Mouse (Mus musculus) kidney, embryonic 14.5 days (tissue): ENCODE measurements around the gene Cdh13. TPM values are rescaled to one million over a fixed set of nuclear protein-coding genes. Genes with fewer than 3 reads are reported as not detected.

Source experiments
- ATAC-seq: fragments of 200-750 bp; cut with Nextera tagmentation; 2 replicates; pipeline ENCODE4 v1.8.0; 2017; ENCODE audit warnings: moderate number of reproducible peaks, mild to moderate bottlenecking, moderate TSS enrichment, moderate library complexity; ENCODE audit not compliant: low FRiP score, low TSS enrichment
- H3K27ac ChIP-seq: fragments of 300-500 bp; sonication (generic); 2 replicates; pipeline ENCODE4 v1.5.1; 2014; ENCODE audit warnings: low read depth, mild to moderate bottlenecking, low read length, moderate library complexity, mixed read lengths
- H3K27me3 ChIP-seq: fragments of 300-500 bp; sonication (generic); 2 replicates; pipeline ENCODE4 v1.6.1; 2014; ENCODE audit warnings: mild to moderate bottlenecking, low read length; ENCODE audit not compliant: control insufficient read depth, insufficient read depth
- H3K36me3 ChIP-seq: fragments of 300-500 bp; sonication (generic); 2 replicates; pipeline ENCODE4 v1.6.1; 2014; ENCODE audit warnings: low read length, mixed read lengths; ENCODE audit not compliant: control insufficient read depth, insufficient read depth
- H3K4me1 ChIP-seq: fragments of 300-500 bp; sonication (generic); 2 replicates; pipeline ENCODE4 v1.6.1; 2014; ENCODE audit warnings: low read length, mixed read lengths; ENCODE audit not compliant: control insufficient read depth, insufficient read depth
- H3K4me2 ChIP-seq: fragments of 300-500 bp; sonication (generic); replicated peaks from 2 replicates; pipeline ENCODE4 v1.6.1; 2014; ENCODE audit warnings: low read depth, mild to moderate bottlenecking, low read length
- H3K4me3 ChIP-seq: fragments of 300-500 bp; sonication (generic); 2 replicates; pipeline ENCODE4 v1.5.1; 2014; ENCODE audit warnings: mild to moderate bottlenecking, low read length
- H3K9ac ChIP-seq: fragments of 300-500 bp; sonication (generic); 2 replicates; pipeline ENCODE4 v1.6.1; 2014; ENCODE audit warnings: low read depth, mild to moderate bottlenecking, low read length, moderate library complexity
- H3K9me3 ChIP-seq: fragments of 300-500 bp; sonication (generic); 2 replicates; pipeline ENCODE4 v1.6.1; 2016; ENCODE audit warnings: low read length; ENCODE audit not compliant: control insufficient read depth
- WGBS: fragments of 180-500 bp; shearing (Covaris S2); extraction: QIAGEN DNeasy Blood & Tissue Kit; methylation state at CpG from one replicate; pipeline ENCODE4 v1.1.7; 2014; 5-methylcytosine and 5-hydroxymethylcytosine counted together
- polyA plus RNA-seq: library from polyadenylated mRNA; unstranded; fragments of >200 nt; fragmentation: Nextera tagmentation; extraction: Ambion mirVana; gene quantifications from 2 replicates; pipeline ENCODE4 v1.2.1, GENCODE M21; 2014

The Cdh13 gene
- polyA plus RNA-seq, 1 experiment from 2014 or later: 3.1 TPM

GRCm38 (mm10) chr8:118381641-118382040 lies 98.1 kb downstream of the Cdh13 start:
- no peaks in the 10 kb centered on the region for H3K27me3 ChIP-seq
- no peak overlapping the region for H3K4me3 ChIP-seq
- H3K4me2 ChIP-seq: no peak overlapping the region
- WGBS: 90% methylated on average over 7 of the region's 7 CpGs
- no peaks in the 10 kb centered on the region for H3K9me3 ChIP-seq
- H3K27ac ChIP-seq: no peak overlapping the region
- H3K4me1 ChIP-seq: no peaks in the 10 kb centered on the region
- H3K9ac ChIP-seq: no peak overlapping the region
- no peaks in the 10 kb centered on the region for H3K36me3 ChIP-seq
- ATAC-seq: no peak

- no peaks in the 10 kb centered on the region for H3K4me1 ChIP-seq
- no peak overlapping the region for H3K4me2 ChIP-seq
- no peak overlapping the region for H3K4me3 ChIP-seq
- H3K27ac ChIP-seq: no peak overlapping the region
- H3K9me3 ChIP-seq: no peaks in the 10 kb centered on the region
- no peaks in the 10 kb centered on the region for H3K27me3 ChIP-seq
- no peak for ATAC-seq
- 94% methylated on average over 5 of the region's 5 CpGs for WGBS
- H3K9ac ChIP-seq: no peak overlapping the region
- H3K36me3 ChIP-seq: no peaks in the 10 kb centered on the region
These were observed 100.8 kb downstream of the Cdh13 start for GRCm38 (mm10) chr8:118384314-118384713.

- Histone ChIP-seq H3K27me3 (no peaks in the 10 kb centered on the region), H3K4me2 (no peak overlapping the region), H3K4me1 (no peaks in the 10 kb centered on the region), H3K9me3 (no peaks in the 10 kb centered on the region), H3K36me3 (no peaks in the 10 kb centered on the region), H3K27ac (no peak overlapping the region), H3K9ac (no peak overlapping the region), H3K4me3 (no peak overlapping the region)
- no peak for ATAC-seq
- WGBS: 76% methylated on average over 3 of the region's 3 CpGs
These were observed 105.9 kb downstream of the Cdh13 start for GRCm38 (mm10) chr8:118389456-118389855.

- 80% methylated on average over 7 of the region's 7 CpGs for WGBS
- no peaks in the 10 kb centered on the region for H3K36me3 ChIP-seq
- H3K27me3 ChIP-seq: no peaks in the 10 kb centered on the region
- H3K27ac ChIP-seq: no peak overlapping the region
- ATAC-seq: no peak; the same call in 1 of the 2 replicates
- no peaks in the 10 kb centered on the region for H3K9me3 ChIP-seq
- no peak overlapping the region for H3K4me3 ChIP-seq
- 0 out of 2 replicates have a peak, but pooled peaks cover 2% of the 10 kb centered on the region for H3K4me1 ChIP-seq
- no peak overlapping the region for H3K9ac ChIP-seq
- no peak overlapping the region for H3K4me2 ChIP-seq
These were observed 110.5 kb downstream of the Cdh13 start for GRCm38 (mm10) chr8:118393909-118394650.

- Histone ChIP-seq H3K4me1 (0 out of 2 replicates have a peak, but pooled peaks cover 2% of the 10 kb centered on the region), H3K27me3 (no peaks in the 10 kb centered on the region), H3K4me2 (no peak overlapping the region), H3K9ac (no peak overlapping the region), H3K27ac (no peak overlapping the region), H3K36me3 (no peaks in the 10 kb centered on the region), H3K9me3 (no peaks in the 10 kb centered on the region), H3K4me3 (no peak overlapping the region)
- no peak for ATAC-seq
- 62% methylated on average over 4 of the region's 4 CpGs for WGBS
These were observed 111.6 kb downstream of the Cdh13 start for GRCm38 (mm10) chr8:118395178-118395577.

- 87% methylated on average over 3 of the region's 3 CpGs for WGBS
- ATAC-seq: no peak
- Histone ChIP-seq H3K36me3 (no peaks in the 10 kb centered on the region), H3K27ac (no peak overlapping the region), H3K4me3 (no peak overlapping the region), H3K4me1 (no peaks in the 10 kb centered on the region), H3K9me3 (0 out of 2 replicates have a peak, but pooled peaks cover 4% of the 10 kb centered on the region), H3K9ac (no peak overlapping the region), H3K4me2 (no peak overlapping the region), H3K27me3 (no peaks in the 10 kb centered on the region)
These were observed 121.3 kb downstream of the Cdh13 start for GRCm38 (mm10) chr8:118404836-118405235.

GRCm38 (mm10) chr8:118407322-118407721 lies 123.8 kb downstream of the Cdh13 start:
- Histone ChIP-seq H3K4me3 (no peak overlapping the region), H3K9ac (no peak overlapping the region), H3K27ac (no peak overlapping the region), H3K36me3 (no peaks in the 10 kb centered on the region), H3K9me3 (peaks cover 7% of the 10 kb centered on the region; the same call in 1 of the 2 replicates), H3K4me2 (no peak overlapping the region), H3K27me3 (no peaks in the 10 kb centered on the region), H3K4me1 (no peaks in the 10 kb centered on the region)
- peak; percentile 77; the same call in 1 of the 2 replicates for ATAC-seq
- WGBS: 24% methylated on average over 6 of the region's 6 CpGs

GRCm38 (mm10) chr8:118409396-118409795 lies 125.9 kb downstream of the Cdh13 start:
- H3K36me3 ChIP-seq: no peaks in the 10 kb centered on the region
- no peak for ATAC-seq
- WGBS: 89% methylated on average over 3 of the region's 3 CpGs

GRCm38 (mm10) chr8:118410341-118410970 lies 126.9 kb downstream of the Cdh13 start:
- H3K9ac ChIP-seq: no peak overlapping the region
- no peak overlapping the region for H3K4me3 ChIP-seq
- H3K36me3 ChIP-seq: no peaks in the 10 kb centered on the region
- 72% methylated on average over 4 of the region's 4 CpGs for WGBS
- H3K27me3 ChIP-seq: no peaks in the 10 kb centered on the region
- no peak overlapping the region for H3K27ac ChIP-seq
- H3K4me2 ChIP-seq: no peak overlapping the region
- ATAC-seq: no peak
- no peaks in the 10 kb centered on the region for H3K4me1 ChIP-seq
- peaks cover 7% of the 10 kb centered on the region; the same call in 1 of the 2 replicates for H3K9me3 ChIP-seq

More at GRCm38 (mm10) chr8:118409396-118409795, 125.9 kb downstream of the Cdh13 start:
- no peaks in the 10 kb centered on the region for H3K27me3 ChIP-seq
- no peaks in the 10 kb centered on the region for H3K4me1 ChIP-seq
- peaks cover 7% of the 10 kb centered on the region; the same call in 1 of the 2 replicates for H3K9me3 ChIP-seq
- no peak overlapping the region for H3K9ac ChIP-seq
- H3K4me3 ChIP-seq: no peak overlapping the region
- H3K4me2 ChIP-seq: no peak overlapping the region
- H3K27ac ChIP-seq: no peak overlapping the region
